Mouse (Mus musculus): ENCODE measurements at regions not wholly inside any gene's neighbourhood (a gene's known extent, or its start where the extent isn't known, plus 50 kb on each side); places are given as distances from the start of the nearest gene placed in this dataset.

DNA sequence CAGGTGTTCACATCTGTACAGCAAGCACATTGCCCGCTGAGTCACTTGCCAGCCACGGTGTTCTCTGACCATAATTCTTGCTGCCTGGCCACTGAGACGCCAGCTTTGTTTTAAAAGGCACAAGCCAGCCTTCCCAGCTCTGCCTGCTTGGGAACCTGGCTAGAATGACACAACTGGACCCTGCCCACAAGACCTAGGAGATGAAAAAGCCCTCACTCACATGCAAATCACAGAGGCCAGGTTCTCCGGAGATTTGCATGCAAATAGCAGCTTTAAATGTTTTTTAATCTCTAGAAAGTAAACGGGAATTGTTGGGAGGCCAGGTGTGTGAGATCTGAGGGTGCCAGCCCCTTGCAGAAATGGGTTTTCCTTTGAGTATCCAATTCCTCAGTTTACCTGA, 71.9 kb downstream of the 1810010D01Rik start:
- DNase-seq (ENCODE audit: low spot score in 2 of 2): no peak

- DNase-seq (ENCODE audit: low spot score in 2 of 2): no peak
Observed at GRCm38 (mm10) chr7:145132506-145132905, 75.4 kb downstream of the 1810010D01Rik start.

DNA sequence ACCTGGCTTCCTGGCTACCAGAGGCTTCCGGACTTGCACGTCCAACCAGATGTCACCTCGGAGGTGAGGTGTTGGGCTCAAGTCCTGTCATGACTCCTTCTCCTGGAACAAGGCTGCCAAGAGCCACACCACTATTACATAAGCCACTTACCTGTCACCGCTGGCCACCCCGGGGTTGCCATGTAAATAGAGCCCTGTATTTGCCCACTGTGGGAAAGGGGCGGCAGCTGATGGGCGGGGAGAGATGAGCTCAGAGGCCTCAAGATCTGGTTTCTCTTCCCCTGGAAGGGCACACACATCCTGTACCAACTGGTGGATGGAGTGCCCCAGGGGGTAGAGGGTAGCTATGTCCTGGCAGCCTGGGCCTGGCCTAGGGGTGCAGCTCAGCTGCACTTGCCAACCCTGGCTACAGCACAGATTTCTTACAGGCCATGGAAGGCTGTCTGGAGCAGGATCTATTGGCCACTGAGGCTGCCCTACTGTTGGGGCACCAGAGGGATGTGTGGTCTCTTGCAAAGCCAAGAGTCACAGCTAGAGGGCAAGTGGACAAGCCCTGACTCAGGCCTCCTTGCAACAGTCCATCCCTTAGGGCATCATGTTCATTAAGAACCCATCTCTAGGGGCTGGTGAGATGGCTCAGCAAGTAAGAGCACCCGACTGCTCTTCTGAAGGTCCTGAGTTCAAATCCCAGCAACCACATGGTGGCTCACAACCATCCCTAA, 76.3 kb downstream of the 1810010D01Rik start:
- peak; percentile 13 to 36 for DNase-seq (ENCODE audit: low spot score in 2 of 2)

DNA sequence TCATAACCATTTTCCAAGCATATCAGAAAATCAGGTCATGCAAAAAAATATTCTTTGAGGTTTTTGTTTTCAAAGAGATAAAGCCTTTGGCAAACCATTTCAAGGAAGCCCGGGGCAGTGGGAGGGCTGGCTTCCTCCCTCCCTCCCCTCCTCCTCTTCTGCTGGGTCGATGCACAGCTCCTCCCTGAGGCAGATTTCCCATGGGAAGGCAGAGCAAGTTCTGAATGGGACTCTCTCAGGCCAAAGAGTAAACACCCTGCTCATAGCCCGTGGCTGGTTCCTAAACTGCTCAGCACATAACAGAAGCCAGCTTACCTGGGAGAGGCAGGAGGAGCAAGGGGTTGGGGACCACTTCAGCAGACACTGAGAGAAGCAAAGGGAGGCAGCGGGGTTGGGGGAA, 77.9 kb downstream of the 1810010D01Rik start:
- DNase-seq (ENCODE audit: low spot score in 2 of 2): no peak

DNA sequence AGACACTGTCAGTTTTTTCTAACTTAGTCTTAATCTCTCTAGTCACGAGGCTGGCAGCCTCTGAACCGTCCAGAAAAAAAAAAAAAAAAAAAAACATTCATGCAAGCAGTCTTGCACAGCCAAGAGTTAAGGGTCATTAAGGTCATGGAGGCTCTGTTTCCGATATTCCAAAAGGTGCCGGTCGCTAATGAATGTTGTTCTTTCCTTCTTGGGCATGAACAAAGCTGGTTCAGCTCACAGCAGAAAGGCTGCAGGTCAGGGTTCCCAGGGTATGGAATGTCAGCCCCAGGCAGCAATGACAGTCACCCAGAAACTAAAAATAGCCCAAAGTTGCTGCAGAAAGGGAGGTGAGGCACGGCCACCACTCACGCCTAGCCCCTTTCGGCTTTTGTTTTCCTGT, 80.3 kb downstream of the 1810010D01Rik start:
- DNase-seq (ENCODE audit: low spot score in 2 of 2): no peak

- DNase-seq (ENCODE audit: low spot score in 2 of 2): no peak
Observed at GRCm38 (mm10) chr7:145127180-145127579, 80.7 kb downstream of the 1810010D01Rik start.

DNA sequence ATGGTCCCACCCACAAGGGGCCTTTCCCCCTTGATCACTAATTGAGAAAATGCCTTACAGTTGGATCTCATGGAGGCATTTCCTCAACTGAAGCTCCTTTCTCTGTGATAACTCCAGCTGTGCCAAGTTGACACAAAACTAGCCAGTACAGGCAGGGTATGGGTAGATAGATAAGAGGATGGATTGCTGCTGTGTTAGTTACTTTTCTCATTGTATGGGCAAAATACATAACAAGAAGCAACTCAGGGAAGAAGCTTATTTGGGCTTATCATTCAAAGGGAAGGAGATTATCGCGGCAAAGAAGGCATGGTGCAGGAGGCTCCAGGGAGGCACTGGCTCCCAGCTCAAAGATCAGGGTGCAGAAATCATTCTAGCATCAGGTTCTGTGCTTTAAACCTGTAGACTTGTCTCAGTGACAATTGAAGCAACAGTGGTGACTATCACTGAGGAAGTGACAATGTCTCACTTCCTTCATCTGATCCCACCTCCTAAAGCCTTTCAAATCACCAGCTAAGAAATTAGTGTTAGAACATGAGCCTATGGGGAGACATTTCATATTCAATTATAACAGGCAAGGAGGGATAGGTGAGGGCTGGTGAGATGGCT, 83.8 kb downstream of the 1810010D01Rik start:
- DNase-seq (ENCODE audit: low spot score in 2 of 2): no peak

DNA sequence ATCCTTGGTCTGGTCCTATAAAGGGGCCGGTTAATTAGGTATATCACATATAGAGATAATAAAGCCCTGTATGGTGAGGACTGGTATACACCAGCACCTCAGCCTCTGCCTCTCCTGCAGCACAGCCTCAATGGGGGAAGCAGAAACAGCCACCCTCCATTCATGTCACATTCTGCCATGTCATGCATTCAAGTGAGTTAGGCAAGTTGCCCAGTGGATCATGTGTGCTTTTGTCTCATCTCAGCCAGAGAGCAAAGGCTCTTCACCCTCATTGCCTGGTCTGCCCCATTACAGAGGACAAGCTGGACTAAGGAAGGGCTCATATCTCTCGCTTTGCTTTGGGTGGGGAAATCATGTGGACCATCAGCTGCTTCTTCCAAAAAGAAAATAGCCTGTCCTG, 85.4 kb downstream of the 1810010D01Rik start:
- no peak for DNase-seq (ENCODE audit: low spot score in 2 of 2)

DNA sequence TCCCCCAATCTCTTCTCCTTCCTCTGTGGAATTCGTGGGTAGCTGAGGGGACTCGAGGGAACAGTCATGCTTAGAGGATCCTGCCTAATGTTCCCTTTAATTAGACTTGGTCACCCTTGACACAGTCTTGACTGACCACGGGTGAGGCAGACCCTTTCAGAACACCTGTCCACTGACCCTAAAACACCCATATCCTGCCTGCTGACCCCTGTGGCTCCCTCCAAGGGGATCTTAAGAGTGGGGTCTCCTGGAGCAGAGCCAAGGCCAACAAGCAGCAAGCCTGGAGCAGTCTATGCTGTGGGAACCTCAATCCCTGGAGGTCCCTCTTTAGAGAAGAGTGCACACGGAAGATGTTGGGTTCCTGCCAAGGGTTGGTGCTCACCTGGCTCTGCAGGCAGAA, 89.5 kb downstream of the 1810010D01Rik start:
- no peak for DNase-seq (ENCODE audit: low spot score in 2 of 2)

DNA sequence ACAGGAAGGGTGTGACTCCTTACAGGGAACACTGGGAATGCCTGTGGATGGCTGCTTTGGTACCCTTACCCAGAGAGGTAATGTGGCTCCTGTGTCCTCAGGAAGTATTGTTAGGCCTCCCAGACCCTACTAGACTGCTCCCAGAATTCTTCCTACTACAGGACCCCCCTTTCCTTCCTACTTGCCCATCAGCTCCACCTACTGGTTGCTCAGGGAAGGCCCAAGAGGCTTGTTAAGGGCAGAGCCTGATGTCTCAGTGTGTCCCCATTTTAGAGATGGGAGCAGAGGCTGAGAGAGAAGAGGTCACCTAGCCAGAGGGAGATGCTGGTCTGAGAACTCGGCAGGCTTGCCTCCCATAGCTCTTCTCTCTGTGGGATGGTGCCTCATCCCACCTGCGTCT, 93.3 kb downstream of the 1810010D01Rik start:
- DNase-seq (ENCODE audit: low spot score in 2 of 2): no peak

DNA sequence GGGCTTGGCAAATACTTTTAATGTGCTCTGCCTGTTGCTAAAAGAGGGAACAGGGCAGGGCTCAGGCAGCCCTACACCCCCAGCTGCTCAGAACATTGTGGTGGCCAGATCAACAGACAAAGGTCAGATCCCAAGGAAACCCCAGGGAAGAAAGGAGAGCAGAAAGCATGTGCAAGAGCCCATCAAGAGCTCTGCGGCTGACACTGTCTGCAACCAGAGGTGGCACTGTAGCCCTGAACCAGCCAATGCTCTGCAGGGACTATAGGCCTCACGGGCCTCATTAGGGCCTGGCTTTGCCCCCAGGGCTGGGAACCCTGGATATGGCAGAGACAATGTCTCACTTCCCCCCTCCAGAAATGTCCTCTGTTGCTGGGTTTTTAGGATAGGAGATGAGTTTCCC, 93.8 kb downstream of the 1810010D01Rik start:
- DNase-seq (ENCODE audit: low spot score in 2 of 2): no peak

DNA sequence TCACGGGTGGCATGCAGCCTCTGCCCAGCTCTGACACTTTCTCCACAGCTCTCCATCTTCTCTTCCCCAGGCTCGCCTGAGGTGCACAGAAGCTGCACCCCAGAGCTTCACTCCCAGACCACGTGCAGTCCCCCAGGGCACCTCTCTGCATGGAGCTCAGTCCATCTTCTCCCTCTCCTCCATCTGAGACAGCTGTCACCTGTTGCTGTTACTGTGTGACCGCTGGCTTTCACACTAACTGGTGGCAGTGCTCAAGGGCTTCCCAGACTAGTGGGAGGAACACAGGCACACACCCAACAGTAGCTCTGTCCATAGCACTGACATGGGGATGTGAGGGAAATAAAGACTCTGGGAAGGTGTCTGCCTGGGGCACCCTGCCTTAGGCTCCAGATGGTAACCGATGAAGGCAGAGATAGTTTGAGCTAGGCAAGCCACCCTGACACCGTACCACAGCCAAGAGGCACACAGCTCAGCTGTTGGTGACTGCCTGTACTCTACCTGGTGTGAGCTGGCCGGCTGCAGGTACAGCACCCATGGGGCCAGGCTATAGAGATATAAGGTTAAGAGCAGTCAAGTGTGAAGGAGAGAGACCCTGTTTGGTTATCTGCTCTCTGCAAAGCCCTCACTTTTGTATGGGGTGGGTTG, 94.9 kb downstream of the 1810010D01Rik start:
- DNase-seq (ENCODE audit: low spot score in 2 of 2): no peak

DNA sequence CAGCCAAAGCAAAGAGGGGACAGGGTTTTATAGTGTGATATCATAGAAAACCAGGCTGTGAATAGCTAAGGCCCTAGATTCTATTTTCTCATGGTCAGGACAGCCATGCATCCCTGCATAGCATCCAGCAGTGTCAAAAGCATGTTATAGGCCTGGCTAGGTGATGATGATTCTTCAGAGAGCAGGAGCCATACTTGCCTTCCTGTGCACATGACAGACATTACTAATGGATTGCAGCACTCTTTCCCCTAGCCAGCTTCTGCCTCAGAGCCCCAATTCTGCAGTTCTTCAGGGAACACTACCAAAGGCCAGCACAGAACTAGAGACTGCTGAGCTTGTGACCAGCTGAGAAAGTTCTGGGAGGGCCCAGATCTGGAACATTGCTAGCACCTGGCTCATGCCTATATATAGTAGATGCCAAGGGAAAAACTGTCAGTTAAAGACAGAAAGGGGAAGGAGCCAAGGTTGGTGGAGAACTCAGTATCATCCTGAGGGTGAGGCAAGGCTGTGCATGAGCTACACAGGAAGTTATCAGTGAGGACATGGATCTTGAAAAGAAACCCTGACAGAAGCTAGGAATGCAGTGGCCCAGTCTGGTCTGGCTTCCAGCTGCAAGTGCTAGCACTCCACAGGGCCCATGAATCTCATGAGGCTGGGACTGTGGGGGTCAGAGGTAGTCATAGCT, 95.6 kb downstream of the 1810010D01Rik start:
- DNase-seq (ENCODE audit: low spot score in 2 of 2): no peak

DNA sequence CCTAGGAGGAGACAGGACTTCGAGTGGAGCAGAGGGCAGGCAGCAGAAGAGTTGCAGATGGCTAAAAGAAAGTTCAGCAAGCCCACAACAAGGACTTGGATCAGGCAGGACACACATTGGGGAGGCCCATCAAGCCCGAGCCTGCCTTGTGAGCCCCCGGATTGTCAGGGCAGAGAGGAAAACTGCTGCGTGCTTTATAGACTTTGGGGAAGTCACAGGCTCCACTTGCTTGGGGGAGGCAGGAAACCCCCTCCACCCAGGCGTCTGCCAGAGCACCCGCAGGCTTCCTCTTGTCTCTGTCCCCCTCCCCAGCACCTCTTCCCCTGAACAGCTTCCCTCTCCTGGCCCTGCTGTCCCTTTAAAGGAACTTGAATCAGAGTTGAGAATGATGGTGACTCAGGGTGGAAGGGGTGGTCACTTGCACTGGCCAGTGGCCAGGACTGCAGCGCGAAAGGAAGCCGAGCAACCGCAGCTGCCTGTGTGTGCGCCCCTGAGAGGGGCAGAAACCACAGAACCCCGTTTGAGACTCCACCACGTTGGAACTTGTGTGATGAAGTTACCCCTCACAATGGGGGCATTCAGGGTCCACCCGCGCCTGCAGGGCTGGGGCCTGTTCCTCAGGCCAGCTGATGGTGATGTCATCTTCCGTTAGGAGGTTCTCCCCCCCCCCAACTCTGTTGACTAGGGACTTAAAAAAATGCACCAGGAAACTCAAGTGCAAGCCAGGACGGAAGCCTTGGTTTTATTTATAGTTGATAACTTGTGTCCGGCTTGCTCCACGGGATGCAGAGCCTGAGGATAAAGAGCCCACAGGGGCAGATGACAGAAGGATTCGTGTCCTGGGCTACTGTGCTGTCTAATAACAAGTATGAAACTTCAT, 96.4 kb downstream of the 1810010D01Rik start:
- DNase-seq (ENCODE audit: low spot score in 2 of 2): peak; percentile 73 to 79

- DNase-seq (ENCODE audit: low spot score in 2 of 2): peak in 1 of 2 experiments; percentile 62
Observed at GRCm38 (mm10) chr7:145110657-145111251, 97.2 kb downstream of the 1810010D01Rik start.

GRCm38 (mm10) chr7:145110028-145110427, 97.9 kb downstream of the 1810010D01Rik start:
- no peak for DNase-seq (ENCODE audit: low spot score in 2 of 2)

- DNase-seq (ENCODE audit: low spot score in 2 of 2): no peak
Observed at GRCm38 (mm10) chr7:145109471-145109870, 98.4 kb downstream of the 1810010D01Rik start.

DNA sequence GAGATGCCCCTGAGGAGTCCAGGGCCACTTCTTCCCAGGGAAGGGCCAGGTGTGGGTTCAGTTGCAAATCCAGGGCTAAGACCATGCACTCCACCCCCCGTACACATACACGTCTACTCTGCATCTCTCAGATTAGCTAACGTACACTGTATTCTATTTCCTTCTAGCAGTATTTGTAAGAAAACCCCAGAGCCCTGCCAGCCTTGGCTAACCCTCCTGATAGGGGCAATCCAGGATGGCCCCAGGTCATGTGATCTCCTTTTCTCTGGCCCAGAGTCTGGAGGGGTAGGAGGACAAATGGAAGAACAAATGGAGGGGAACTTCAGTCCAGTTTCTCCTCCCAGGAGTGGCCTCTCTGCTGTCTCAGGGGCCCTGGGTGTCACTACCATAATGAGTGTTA, 98.9 kb downstream of the 1810010D01Rik start:
- DNase-seq (ENCODE audit: low spot score in 2 of 2): no peak

DNA sequence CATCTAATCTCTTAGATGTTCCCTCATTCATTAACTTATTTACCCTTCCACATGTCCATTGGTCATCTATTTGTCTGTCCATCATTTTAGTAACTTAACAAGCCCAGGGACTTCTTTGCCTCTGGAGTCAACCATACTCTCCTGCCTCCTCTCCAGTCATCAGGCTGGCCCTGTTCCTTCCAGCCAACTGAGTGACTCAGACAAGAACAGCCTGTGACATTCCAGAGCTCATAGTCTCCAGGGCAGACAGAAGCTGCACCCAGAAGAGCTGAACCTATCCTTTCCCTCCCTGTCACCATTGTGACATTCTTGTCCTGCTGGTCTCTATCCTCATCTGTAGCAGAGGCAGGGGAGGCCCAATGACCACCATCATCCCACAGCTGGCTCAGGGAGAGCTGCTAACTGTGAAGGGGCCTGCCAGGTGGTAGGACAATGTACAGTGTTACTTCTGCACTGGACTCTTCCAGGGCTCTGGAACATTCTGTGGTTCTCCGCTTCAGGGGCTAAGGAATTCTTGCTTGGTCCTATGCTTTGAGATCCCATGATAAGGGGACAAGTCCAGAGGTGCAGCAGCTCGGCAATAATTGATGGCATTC, 100.2 kb downstream of the 1810010D01Rik start:
- no peak for DNase-seq (ENCODE audit: low spot score in 2 of 2)

DNA sequence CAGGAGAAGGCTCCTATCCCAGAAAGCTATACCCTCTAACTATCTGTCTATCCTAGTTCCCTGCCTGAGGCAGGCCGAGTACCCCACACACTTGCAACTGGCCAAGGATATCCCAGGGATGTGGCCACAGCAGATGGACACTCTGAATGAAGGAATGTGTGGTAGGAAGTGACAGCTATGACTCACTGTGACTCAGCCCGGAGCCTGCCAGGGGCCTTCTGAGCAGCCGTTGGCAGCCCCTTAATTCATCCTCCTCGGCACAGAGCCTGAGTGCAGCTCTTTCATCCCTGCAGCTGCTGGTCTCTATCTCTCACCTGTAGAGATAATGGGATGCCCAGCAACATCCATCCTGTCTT, 101.4 kb downstream of the 1810010D01Rik start:
- DNase-seq (ENCODE audit: low spot score in 2 of 2): no peak

All from urinary bladder, postnatal 36 days (tissue).